Mouse (Mus musculus) forebrain, embryonic 13.5 days (tissue): Measurements from ENCODE around the gene Ccr10. TPM values are rescaled to one million over a fixed set of nuclear protein-coding genes. Genes with fewer than 3 reads are reported as not detected.

Experiments
- ATAC-seq: fragments of 200-750 bp; cut with Nextera tagmentation; 2 replicates; pipeline ENCODE4 v1.8.0; 2017
- H3K27ac ChIP-seq: fragments of 300-500 bp; sonication (generic); 2 replicates; pipeline ENCODE4 v1.5.1; 2015; ENCODE audit warnings: inconsistent platforms, mild to moderate bottlenecking, moderate library complexity
- H3K27me3 ChIP-seq: fragments of 300-500 bp; sonication (generic); 2 replicates; pipeline ENCODE4 v1.6.1; 2015; ENCODE audit warnings: mild to moderate bottlenecking, inconsistent platforms
- H3K36me3 ChIP-seq: fragments of 300-500 bp; sonication (generic); 2 replicates; pipeline ENCODE4 v1.6.1; 2015; ENCODE audit warnings: mild to moderate bottlenecking, inconsistent platforms; ENCODE audit not compliant: poor library complexity, severe bottlenecking
- H3K4me1 ChIP-seq: fragments of 300-500 bp; sonication (generic); 2 replicates; pipeline ENCODE4 v1.6.1; 2015; ENCODE audit warnings: inconsistent platforms
- H3K4me2 ChIP-seq: fragments of 300-500 bp; sonication (generic); 2 replicates; pipeline ENCODE4 v1.6.1; 2015; ENCODE audit warnings: inconsistent platforms, mild to moderate bottlenecking, moderate library complexity
- H3K4me3 ChIP-seq: fragments of 300-500 bp; sonication (generic); 2 replicates; pipeline ENCODE4 v1.5.1; 2015; ENCODE audit warnings: mild to moderate bottlenecking, inconsistent platforms
- H3K9ac ChIP-seq: fragments of 300-500 bp; sonication (generic); 2 replicates; pipeline ENCODE4 v1.6.1; 2015; ENCODE audit warnings: mild to moderate bottlenecking, inconsistent platforms
- H3K9me3 ChIP-seq: fragments of 300-500 bp; sonication (generic); replicated peaks from 2 replicates; pipeline ENCODE4 v1.6.1; 2016; ENCODE audit warnings: inconsistent platforms
- WGBS: fragments of 180-500 bp; shearing (Covaris S2); methylation state at CpG from one replicate; pipeline ENCODE4 v1.1.7; 2015; 5-methylcytosine and 5-hydroxymethylcytosine counted together
- polyA plus RNA-seq: library from polyadenylated mRNA; unstranded; fragments of >200 nt; fragmentation: Nextera tagmentation; extraction: Ambion mirVana; gene quantifications from 2 replicates; pipeline ENCODE4 v1.2.1, GENCODE M21; 2015

Ccr10 gene
- polyA plus RNA-seq, 1 experiment from 2014 or later = not detected

DNA sequence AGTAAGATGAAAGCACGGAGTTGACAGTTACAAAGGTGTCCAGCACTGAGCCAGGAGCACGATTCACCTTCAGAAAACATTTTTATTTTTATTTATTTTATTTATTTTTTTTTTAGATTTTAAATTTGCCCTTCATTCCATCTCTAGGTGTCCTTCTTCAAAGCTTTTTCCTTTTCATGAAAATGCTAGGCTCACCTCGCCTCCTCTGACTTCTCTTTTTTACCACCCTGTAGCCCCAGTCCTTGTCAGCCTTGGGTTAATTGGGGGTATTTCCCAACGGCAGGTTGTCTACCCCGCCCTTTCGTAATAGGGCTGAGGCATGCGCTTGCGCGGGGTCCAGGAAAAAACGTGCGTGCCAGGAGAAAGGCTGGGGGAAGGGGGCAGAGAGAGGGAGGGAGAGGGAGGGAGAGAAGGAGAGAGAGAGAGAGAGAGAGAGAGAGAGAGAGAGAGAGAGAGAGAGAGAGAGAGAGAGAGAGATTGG is 433 bp upstream of the Ccr10 start:
- peak overlapping the region; percentile 56 for H3K4me2 ChIP-seq
- H3K27me3 ChIP-seq = peaks cover 71% of the 10 kb centered on the region
- H3K36me3 ChIP-seq = no peaks in the 10 kb centered on the region
- no peak overlapping the region for H3K9ac ChIP-seq
- peak overlapping the region; percentile 34 for H3K4me3 ChIP-seq
- 8% methylated on average over 11 of the region's 11 CpGs for WGBS
- H3K4me1 ChIP-seq = peaks cover 61% of the 10 kb centered on the region
- no peaks in the 10 kb centered on the region for H3K9me3 ChIP-seq
- ATAC-seq = no peak
- H3K27ac ChIP-seq = no peak overlapping the region

DNA sequence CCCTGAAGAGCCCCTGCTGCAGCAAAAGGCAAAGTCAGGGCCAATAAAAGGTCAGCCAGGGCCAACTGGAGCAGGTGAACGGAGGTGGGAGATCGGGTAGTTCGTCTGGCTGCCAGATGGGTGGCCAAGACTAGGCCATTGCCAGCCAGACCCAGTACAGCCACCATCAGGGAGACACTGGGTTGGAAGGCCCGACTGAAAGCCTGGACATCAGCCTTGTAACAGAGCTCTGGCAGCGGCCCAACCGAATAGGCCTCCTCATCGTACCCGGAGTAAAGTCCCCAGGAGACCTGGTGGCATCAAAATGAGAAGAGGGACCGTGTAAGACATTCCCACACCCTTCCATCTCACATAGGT is 876 bp downstream of the Ccr10 start:
- Histone ChIP-seq H3K36me3 (no peaks in the 10 kb centered on the region), H3K27ac (no peak overlapping the region), H3K4me1 (peaks cover 75% of the 10 kb centered on the region), H3K4me2 (peak overlapping the region; percentile 63), H3K4me3 (peak overlapping the region; percentile 30), H3K9me3 (no peaks in the 10 kb centered on the region), H3K9ac (peak overlapping the region; percentile 51), H3K27me3 (peaks cover 77% of the 10 kb centered on the region)
- ATAC-seq = no peak
- 35% methylated on average over 9 of the region's 9 CpGs for WGBS

GRCm38 (mm10) chr11:101173631-101174388 is 1.4 kb downstream of the Ccr10 start:
- H3K9me3 ChIP-seq = no peaks in the 10 kb centered on the region
- peak overlapping the region; percentile 30 for H3K4me3 ChIP-seq
- H3K4me2 ChIP-seq = peak overlapping the region; percentile 63
- H3K27ac ChIP-seq = 0 out of 2 replicates have a peak overlapping the region, but pooled peaks have one; percentile 27
- WGBS = 1% methylated on average over 61 of the region's 61 CpGs
- H3K36me3 ChIP-seq = no peaks in the 10 kb centered on the region
- ATAC-seq = peak; percentile 67
- peaks cover 80% of the 10 kb centered on the region for H3K4me1 ChIP-seq
- peaks cover 77% of the 10 kb centered on the region for H3K27me3 ChIP-seq
- H3K9ac ChIP-seq = peak overlapping the region; percentile 51

- peaks cover 77% of the 10 kb centered on the region for H3K27me3 ChIP-seq
- H3K9ac ChIP-seq = no peak overlapping the region
- no peak overlapping the region for H3K27ac ChIP-seq
- H3K4me3 ChIP-seq = peak overlapping the region; percentile 30; the same call in 1 of the 2 replicates
- no peaks in the 10 kb centered on the region for H3K36me3 ChIP-seq
- peaks cover 82% of the 10 kb centered on the region for H3K4me1 ChIP-seq
- ATAC-seq = no peak
- no peaks in the 10 kb centered on the region for H3K9me3 ChIP-seq
- peak overlapping the region; percentile 63 for H3K4me2 ChIP-seq
- WGBS = 6% methylated on average over 11 of the region's 11 CpGs
Measured at GRCm38 (mm10) chr11:101173112-101173511, 2.1 kb downstream of the Ccr10 start.

- H3K4me1 ChIP-seq = peaks cover 79% of the 10 kb centered on the region
- 19% methylated on average over 5 of the region's 5 CpGs for WGBS
- peak overlapping the region; percentile 63 for H3K9ac ChIP-seq
- H3K9me3 ChIP-seq = no peaks in the 10 kb centered on the region
- H3K27me3 ChIP-seq = peaks cover 77% of the 10 kb centered on the region
- ATAC-seq = no peak
- peaks cover 5% of the 10 kb centered on the region for H3K36me3 ChIP-seq
- peak overlapping the region; percentile 52 for H3K4me3 ChIP-seq
- H3K27ac ChIP-seq = peak overlapping the region; percentile 60
- H3K4me2 ChIP-seq = peak overlapping the region; percentile 83
Measured at GRCm38 (mm10) chr11:101172434-101172815, 2.8 kb downstream of the Ccr10 start.

- peaks cover 11% of the 10 kb centered on the region for H3K36me3 ChIP-seq
- H3K9me3 ChIP-seq = no peaks in the 10 kb centered on the region
- peak overlapping the region; percentile 63 for H3K9ac ChIP-seq
- under 1% methylated on average over 31 of the region's 31 CpGs for WGBS
- peak overlapping the region; percentile 60 for H3K27ac ChIP-seq
- ATAC-seq = peak; percentile 66
- peak overlapping the region; percentile 52 for H3K4me3 ChIP-seq
- H3K4me1 ChIP-seq = peaks cover 74% of the 10 kb centered on the region
- peak overlapping the region; percentile 83 for H3K4me2 ChIP-seq
- H3K27me3 ChIP-seq = peaks cover 77% of the 10 kb centered on the region
Measured at GRCm38 (mm10) chr11:101171721-101172433, 3.4 kb downstream of the Ccr10 start.

DNA sequence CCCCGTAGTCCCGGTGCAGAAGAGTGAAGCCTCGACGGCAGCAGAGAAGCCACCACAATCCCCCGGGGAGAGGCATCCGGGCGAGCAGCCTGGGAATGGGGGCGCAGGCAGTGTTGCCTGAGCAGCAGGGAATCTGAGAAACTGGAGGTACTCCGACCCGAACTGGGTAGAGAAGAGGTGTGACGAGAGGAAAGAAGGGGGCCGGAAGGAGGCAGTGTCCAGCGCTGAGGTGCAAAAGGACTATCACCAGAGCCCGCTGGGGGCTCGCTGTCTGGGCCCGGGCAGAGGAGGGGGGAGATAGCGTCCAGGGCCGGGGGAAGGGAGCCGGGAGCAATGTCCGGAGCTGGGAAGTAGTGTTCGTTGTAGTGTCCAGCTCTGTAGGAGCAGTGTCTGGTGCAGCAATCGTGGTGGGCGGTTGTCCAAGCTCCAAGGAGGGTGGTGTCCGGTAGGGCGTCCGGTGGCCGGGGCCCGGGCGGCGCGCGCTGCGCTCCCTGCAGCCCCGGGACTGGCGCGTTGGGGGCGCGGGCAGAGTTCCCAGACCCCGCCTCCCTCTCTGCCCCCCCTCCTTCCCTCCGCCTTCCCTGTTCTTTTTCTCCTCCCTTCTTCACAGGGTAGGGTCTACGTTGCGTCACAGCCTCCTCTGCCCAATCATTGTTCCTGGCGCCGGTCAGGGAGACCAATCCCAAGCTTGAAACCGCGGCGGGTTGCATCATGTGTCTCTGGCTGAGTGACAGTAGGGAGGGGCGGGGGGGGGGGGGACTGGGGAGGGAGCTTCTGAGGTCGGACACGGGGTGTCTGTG is 4.2 kb downstream of the Ccr10 start, which contains the start of gene Plekhh3:
TSS of gene Plekhh3 (minus strand) at position 541 of the 800 bp plus-strand sequence.
- H3K4me3 ChIP-seq = peak within 1 kb of the TSS; percentile 69
- peaks cover 16% of the 10 kb centered on the region for H3K36me3 ChIP-seq
- peaks cover 65% of the 10 kb centered on the region for H3K4me1 ChIP-seq
- peaks cover 77% of the 10 kb centered on the region for H3K27me3 ChIP-seq
- peak within 1 kb of the TSS; percentile 77 for H3K9ac ChIP-seq
- H3K4me2 ChIP-seq = peak within 1 kb of the TSS; percentile 83
- peak; percentile 96 for ATAC-seq
- H3K27ac ChIP-seq = peak within 1 kb of the TSS; percentile 60
- no peaks in the 10 kb centered on the region for H3K9me3 ChIP-seq
- under 1% methylated on average over 36 of the region's 50 CpGs for WGBS

GRCm38 (mm10) chr11:101170354-101170810 is 4.9 kb downstream of the Ccr10 start, which contains the start of gene Cntnap1:
TSS of gene Cntnap1 (plus strand) at chr11:101170523.
- Histone ChIP-seq H3K9ac (peak within 1 kb of the TSS; percentile 77), H3K4me2 (peak within 1 kb of the TSS; percentile 83), H3K4me1 (peaks cover 60% of the 10 kb centered on the region), H3K9me3 (no peaks in the 10 kb centered on the region), H3K27me3 (peaks cover 78% of the 10 kb centered on the region), H3K4me3 (peak within 1 kb of the TSS; percentile 69), H3K27ac (peak within 1 kb of the TSS; percentile 25; the same call in 1 of the 2 replicates), H3K36me3 (peaks cover 17% of the 10 kb centered on the region)
- ATAC-seq = no peak
- WGBS = 0% methylated on average over 35 of the region's 35 CpGs

DNA sequence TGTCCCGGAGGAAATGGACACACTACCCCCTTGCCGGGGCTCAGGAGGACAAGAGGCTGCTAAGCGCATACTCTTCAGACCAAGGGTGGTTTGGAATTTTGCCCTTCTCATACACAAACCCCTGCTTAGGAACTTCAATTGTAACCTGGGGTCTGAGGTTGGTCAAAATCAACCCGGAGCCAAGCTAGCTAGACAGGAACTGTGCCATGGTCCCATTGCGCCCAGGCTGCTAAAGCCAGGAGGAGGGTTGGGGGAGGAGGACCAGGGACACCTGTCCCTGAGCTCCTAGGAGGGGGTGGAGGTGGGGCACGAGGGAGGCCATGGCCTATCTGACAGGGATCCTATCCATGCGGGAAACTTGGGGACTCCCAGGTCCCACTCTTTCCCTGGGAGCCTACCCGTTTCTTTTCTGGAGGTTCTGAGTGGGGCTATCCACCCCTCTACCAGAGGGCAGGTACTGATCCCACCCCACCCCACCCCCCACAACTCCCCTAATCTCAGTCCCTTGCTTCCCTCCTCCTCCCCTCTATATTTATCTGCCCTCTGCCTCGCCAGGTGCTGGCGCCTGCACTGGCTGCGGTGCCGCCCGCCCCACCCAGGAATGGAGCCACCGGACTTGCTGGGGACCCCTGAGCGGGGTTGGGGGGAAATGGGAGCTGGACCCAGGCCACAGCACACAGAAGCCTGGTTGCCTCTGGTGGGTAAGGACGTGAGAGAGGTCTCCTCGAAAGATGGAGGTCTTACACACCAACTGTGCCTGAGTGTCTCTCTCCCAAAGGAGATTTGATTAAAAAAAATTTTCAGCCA is 5.7 kb downstream of the Ccr10 start:
- H3K4me1 ChIP-seq = peaks cover 52% of the 10 kb centered on the region
- H3K9me3 ChIP-seq = no peaks in the 10 kb centered on the region

GRCm38 (mm10) chr11:101168301-101168980 is 6.8 kb downstream of the Ccr10 start:
- ATAC-seq = no peak
- H3K9ac ChIP-seq = no peak overlapping the region
- WGBS = 60% methylated on average over 18 of the region's 18 CpGs
- H3K9me3 ChIP-seq = no peaks in the 10 kb centered on the region
- peaks cover 50% of the 10 kb centered on the region for H3K4me1 ChIP-seq
- no peak overlapping the region for H3K4me2 ChIP-seq
- H3K27ac ChIP-seq = no peak overlapping the region
- peaks cover 20% of the 10 kb centered on the region for H3K36me3 ChIP-seq
- H3K27me3 ChIP-seq = peaks cover 80% of the 10 kb centered on the region
- no peak overlapping the region for H3K4me3 ChIP-seq

More for the DNA sequence above, 5.7 kb downstream of the Ccr10 start:
- peaks cover 17% of the 10 kb centered on the region for H3K36me3 ChIP-seq
- no peak for ATAC-seq
- H3K4me3 ChIP-seq = peak overlapping the region; percentile 69
- peaks cover 78% of the 10 kb centered on the region for H3K27me3 ChIP-seq
- 15% methylated on average over 16 of the region's 17 CpGs for WGBS
- H3K27ac ChIP-seq = no peak overlapping the region
- peak overlapping the region; percentile 77 for H3K9ac ChIP-seq
- H3K4me2 ChIP-seq = peak overlapping the region; percentile 83
